Mouse (Mus musculus) liver, embryonic 14.5 days (tissue): ENCODE measurements around the gene Wdfy4.

Experiments used
- CTCF ChIP-seq: IDR thresholded peaks from 2 replicates; pipeline ENCODE4 v1.5.1; 2016; ENCODE audit warnings: antibody characterized with exemption, low read depth, control low read depth
- EP300 ChIP-seq: IDR thresholded peaks from 2 replicates; pipeline ENCODE4 v1.6.1; 2016; ENCODE audit warnings: antibody characterized with exemption, low read depth

DNA sequence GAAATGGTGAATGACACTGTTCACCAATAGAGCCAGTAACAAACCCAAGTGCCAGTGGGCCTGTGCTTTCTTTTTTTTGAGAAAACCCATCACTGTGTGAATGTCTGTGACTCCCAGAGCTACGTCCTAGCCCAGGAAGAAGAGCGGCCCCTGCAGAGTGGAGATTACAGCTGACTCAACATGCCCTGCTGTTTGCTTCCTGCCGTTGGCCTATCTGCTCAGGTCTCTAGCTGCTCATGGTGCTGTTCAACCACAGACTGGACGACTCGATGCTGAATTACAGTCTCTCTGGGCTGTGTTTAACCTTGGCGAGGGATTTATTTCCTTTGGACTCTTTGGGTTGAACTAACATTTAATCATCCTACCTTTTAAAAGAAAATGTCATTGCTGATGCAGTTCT is 17.6 kb upstream of the Wdfy4 start:
- TF ChIP-seq CTCF = no peak
- no peak for TF ChIP-seq EP300
